ENCODE assay signal across 17 mouse cellular contexts in genomic region chr9:60267273-60267626, GRCm38 (mm10).
DNase-seq lines count a peak whose midpoint lies in the region; ATAC-seq and TF ChIP-seq lines count a peak whose summit lies in the region.
"Had no signal": no experiment of that assay in that cellular context is flagged by ENCODE, and none has a peak within 500 bp of the region (broad histone marks: within the 10 kb centered on the region; RNA-seq: fewer than 3 reads in every experiment).

No protein-coding gene starts in this region.

- no peak overlapping the region for H3K4me3 ChIP-seq in hindbrain, embryonic 11.5 days (ENCODE audit: low read depth, low read length)
- no peak overlapping the region for H3K4me3 ChIP-seq in midbrain, embryonic 12.5 days
- no peak overlapping the region for H3K4me3 ChIP-seq in neural tube, embryonic 15.5 days (replicated peaks)
- no peak overlapping the region for H3K4me3 ChIP-seq in intestine, postnatal 0 days (ENCODE audit: low read depth, low read length)
- H3K4me3 ChIP-seq: heart, embryonic 13.5 days; liver, embryonic 13.5 days; stomach, embryonic 15.5 days had no signal

- no peak overlapping the region for H3K4me2 ChIP-seq in hindbrain, embryonic 11.5 days (replicated peaks; ENCODE audit: low read depth, low read length)
- H3K4me2 ChIP-seq in midbrain, embryonic 12.5 days (replicated peaks) = peak overlapping the region; percentile 0; the same call in 1 of the 2 replicates
- no peak overlapping the region for H3K4me2 ChIP-seq in neural tube, embryonic 15.5 days
- H3K4me2 ChIP-seq in intestine, postnatal 0 days (replicated peaks; ENCODE audit: low read depth) = no peak overlapping the region
- H3K4me2 ChIP-seq: heart, embryonic 13.5 days; liver, embryonic 13.5 days; stomach, embryonic 15.5 days had no signal

- H3K36me3 ChIP-seq in hindbrain, embryonic 11.5 days (ENCODE audit: control insufficient read depth, insufficient read depth, low read length) = no peaks in the 10 kb centered on the region
- H3K36me3 ChIP-seq in midbrain, embryonic 12.5 days = no peaks in the 10 kb centered on the region
- no peaks in the 10 kb centered on the region for H3K36me3 ChIP-seq in neural tube, embryonic 15.5 days
- no peaks in the 10 kb centered on the region for H3K36me3 ChIP-seq in intestine, postnatal 0 days (ENCODE audit: control insufficient read depth, insufficient read depth)
- H3K36me3 ChIP-seq: heart, embryonic 13.5 days; liver, embryonic 13.5 days; stomach, embryonic 15.5 days had no signal

- H3K27ac ChIP-seq in hindbrain, embryonic 11.5 days (ENCODE audit: low read depth, low read length) = peak overlapping the region; percentile 76
- peak overlapping the region; percentile 83 for H3K27ac ChIP-seq in midbrain, embryonic 12.5 days (replicated peaks)
- peak overlapping the region; percentile 52 for H3K27ac ChIP-seq in neural tube, embryonic 15.5 days (replicated peaks)
- no peak overlapping the region for H3K27ac ChIP-seq in intestine, postnatal 0 days (ENCODE audit: low read depth, low read length)
- H3K27ac ChIP-seq: heart, embryonic 13.5 days; liver, embryonic 13.5 days; stomach, embryonic 15.5 days had no signal

- no peaks in the 10 kb centered on the region for H3K9me3 ChIP-seq in hindbrain, embryonic 11.5 days (ENCODE audit: control insufficient read depth, low read length)
- H3K9me3 ChIP-seq in midbrain, embryonic 12.5 days = no peaks in the 10 kb centered on the region
- no peaks in the 10 kb centered on the region for H3K9me3 ChIP-seq in neural tube, embryonic 15.5 days (replicated peaks)
- H3K9me3 ChIP-seq in intestine, postnatal 0 days (ENCODE audit: control insufficient read depth) = no peaks in the 10 kb centered on the region
- H3K9me3 ChIP-seq: heart, embryonic 13.5 days; liver, embryonic 13.5 days; stomach, embryonic 15.5 days had no signal

- peak; percentile 52 for DNase-seq in left cerebral cortex, postnatal 4 days
- DNase-seq in left cerebral cortex, adult 9 months (ENCODE audit: low spot score in 2 of 2) = no peak
- no peak for DNase-seq in hindbrain, embryonic 11.5 days (ENCODE audit: low spot score)
- DNase-seq in adipocyte (ENCODE audit: low spot score) = no peak
- DNase-seq in testis, postnatal 14 days (ENCODE audit: low spot score) = no peak
- DNase-seq: heart, postnatal 4 days; kidney, adult 8-10 months; liver, embryonic 13.5 days; spleen, adult 18-20 months; thymus, postnatal 14 days had no signal

- H3K4me1 ChIP-seq in hindbrain, embryonic 11.5 days (replicated peaks; ENCODE audit: control insufficient read depth, insufficient read depth, low read length) = peaks cover 2% of the 10 kb centered on the region; the same call in 1 of the 2 replicates
- H3K4me1 ChIP-seq in midbrain, embryonic 12.5 days = peaks cover 37% of the 10 kb centered on the region
- H3K4me1 ChIP-seq in neural tube, embryonic 15.5 days = peaks cover 20% of the 10 kb centered on the region
- H3K4me1 ChIP-seq in intestine, postnatal 0 days (replicated peaks; ENCODE audit: control insufficient read depth, insufficient read depth, low read length) = peaks cover 3% of the 10 kb centered on the region; the same call in 1 of the 2 replicates

- H3K27me3 ChIP-seq in hindbrain, embryonic 11.5 days (ENCODE audit: control insufficient read depth, insufficient read depth, low read length) = no peaks in the 10 kb centered on the region
- H3K27me3 ChIP-seq in midbrain, embryonic 12.5 days = peaks cover 17% of the 10 kb centered on the region
- H3K27me3 ChIP-seq in neural tube, embryonic 15.5 days (replicated peaks) = no peaks in the 10 kb centered on the region
- H3K27me3 ChIP-seq in intestine, postnatal 0 days (replicated peaks; ENCODE audit: control insufficient read depth, insufficient read depth, low read length) = no peaks in the 10 kb centered on the region
- H3K27me3 ChIP-seq: heart, embryonic 13.5 days; liver, embryonic 13.5 days; stomach, embryonic 15.5 days had no signal

- peak overlapping the region; percentile 31; the same call in 1 of the 2 replicates for H3K9ac ChIP-seq in hindbrain, embryonic 11.5 days (ENCODE audit: low read depth, low read length)
- no peak overlapping the region for H3K9ac ChIP-seq in midbrain, embryonic 12.5 days (replicated peaks)
- no peak overlapping the region for H3K9ac ChIP-seq in neural tube, embryonic 15.5 days (replicated peaks)
- no peak overlapping the region for H3K9ac ChIP-seq in intestine, postnatal 0 days (ENCODE audit: low read depth, low read length)
- H3K9ac ChIP-seq: heart, embryonic 13.5 days; liver, embryonic 13.5 days; stomach, embryonic 15.5 days had no signal

- intact Hi-C loops in left cerebral cortex, postnatal 4 days (cut with DNase I) = no loop called here

- WGBS in hindbrain, embryonic 11.5 days = 43% methylated on average over 5 of the region's 5 CpGs
- WGBS in midbrain, embryonic 12.5 days = 22% methylated on average over 5 of the region's 5 CpGs
- 41% methylated on average over 5 of the region's 5 CpGs for WGBS in neural tube, embryonic 15.5 days
- WGBS in intestine, postnatal 0 days = 89% methylated on average over 5 of the region's 5 CpGs

- TF ChIP-seq CTCF in intestine, postnatal 0 days (IDR thresholded peaks at IDR 0.05; ENCODE audit: low read depth) = no peak

- ATAC-seq in hindbrain, embryonic 11.5 days (ENCODE audit: low FRiP score) = no peak; the same call in 1 of the 2 replicates
- no peak; the same call in 1 of the 2 replicates for ATAC-seq in midbrain, embryonic 12.5 days (ENCODE audit: low FRiP score, low read depth)
- 0 out of 2 replicates have a peak, but pooled peaks have one; percentile 21 for ATAC-seq in neural tube, embryonic 15.5 days (ENCODE audit: low FRiP score)
- ATAC-seq in intestine, postnatal 0 days = no peak
- ATAC-seq: activated CD4-positive, CD25-positive, alpha-beta regulatory T cell, adult 4 months; lung, postnatal 0 days had no signal
